Mouse (Mus musculus) liver, adult 2 months (tissue): ENCODE data around the gene Abhd8.

Source experiments
- CTCF ChIP-seq: fragments of 200-500 bp; IDR thresholded peaks from 2 replicates; pipeline ENCODE4 v1.5.1; 2011; ENCODE audit warnings: low read depth, low read length, control low read depth
- POLR2A ChIP-seq: fragments of 200-500 bp; IDR thresholded peaks from 2 replicates; pipeline ENCODE4 v1.6.1; 2011; ENCODE audit warnings: low read length, control low read depth; ENCODE audit not compliant: insufficient read depth; ENCODE audit errors: extremely low read depth

DNA sequence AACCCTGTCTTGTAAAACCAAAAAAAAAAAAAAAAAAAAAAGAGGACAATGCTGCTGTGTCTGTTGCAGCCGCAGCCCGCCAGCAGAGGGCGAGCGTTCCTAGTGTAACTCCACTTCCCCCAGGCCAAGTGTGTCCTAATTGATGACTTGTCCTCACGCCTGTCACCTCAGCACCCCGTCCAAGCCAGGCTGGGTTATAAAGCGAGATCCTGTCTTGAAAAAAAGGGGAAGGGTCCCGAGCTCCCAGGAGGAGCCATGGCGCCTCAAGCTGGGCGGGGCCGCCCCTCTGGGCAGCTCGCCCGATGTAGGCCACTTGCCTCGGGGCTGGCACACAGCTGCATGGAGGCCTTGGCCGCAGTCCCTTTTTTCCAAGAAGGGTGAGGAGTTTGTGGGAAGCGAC, 31.6 kb upstream of the Abhd8 start:
- no peak for TF ChIP-seq POLR2A
- TF ChIP-seq CTCF, result peak; percentile 90
